Mouse (Mus musculus): Measurements from ENCODE around the gene Ugp2.

DNA sequence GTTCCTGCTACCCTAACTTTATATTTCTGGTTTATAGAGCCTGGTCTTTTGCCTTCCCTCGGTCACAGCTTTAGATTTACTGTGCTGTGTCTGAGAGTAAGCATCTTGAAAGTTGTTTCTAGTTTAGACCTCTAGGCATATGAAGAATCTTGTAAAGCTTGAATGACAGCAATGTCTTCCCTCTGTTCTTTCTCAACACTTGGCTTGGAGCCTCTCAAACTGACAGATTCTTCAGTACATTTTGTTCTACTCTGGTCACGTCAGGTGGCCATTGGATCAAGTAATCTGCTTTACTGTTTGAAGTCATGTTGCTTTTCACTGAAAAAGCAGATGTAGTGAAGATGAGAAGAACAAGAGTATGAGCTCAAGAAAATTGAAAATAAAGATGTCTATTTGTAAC is 94.8 kb downstream of the Ugp2 start:
- TF ChIP-seq CTCF (conservative IDR thresholded peaks at IDR 0.05; ENCODE audit: insufficient read depth, insufficient read length, low read depth, low read length) (no peak), POLR2A (IDR thresholded peaks at IDR 0.05; ENCODE audit: low read depth, low read length) (no peak)

Measured in kidney, adult 2 months (tissue).